Mouse (Mus musculus): ENCODE data around the gene Chrm4. TPM values are rescaled to one million over a fixed set of nuclear protein-coding genes. Genes with fewer than 3 reads are reported as not detected.
A peak's percentile ranks its signal among the peaks of the same experiment; 100 is the strongest.

The Chrm4 gene
- total and polyA plus RNA-seq, 2 experiments from 2014 or later, result 0.75 to 4.4 TPM

DNA sequence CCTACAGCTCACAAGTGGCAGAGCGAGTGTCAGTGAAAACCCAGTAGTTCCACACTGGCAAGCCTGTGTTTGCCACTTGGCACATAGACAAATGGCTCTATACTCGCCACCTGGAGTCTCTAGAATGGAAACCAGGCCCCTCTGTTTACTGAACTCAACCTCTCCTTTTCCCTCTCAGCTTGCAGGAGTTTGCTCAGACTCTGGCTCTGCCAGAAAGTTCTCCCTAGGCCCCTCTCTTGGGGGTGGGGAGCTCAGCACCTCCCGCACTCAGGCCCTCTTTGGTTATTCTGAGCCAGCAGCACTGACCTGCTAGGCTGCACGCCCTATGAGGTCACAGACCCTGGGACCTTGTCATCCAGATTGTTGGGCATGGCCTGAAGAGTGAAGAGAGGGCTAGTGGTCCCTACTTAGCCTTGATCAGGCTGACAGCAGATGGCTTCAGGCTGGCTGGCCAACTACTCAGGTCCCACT is 28.1 kb downstream of the Chrm4 start:
- Histone ChIP-seq H3K4me2 (ENCODE audit: low read depth, low read length) (no peak overlapping the region), H3K4me1 (ENCODE audit: insufficient read depth, low read length) (peaks cover 28% of the 10 kb centered on the region), H3K36me3 (ENCODE audit: insufficient read depth, low read length) (no peaks in the 10 kb centered on the region), H3K9ac (replicated peaks; ENCODE audit: low read length) (no peak overlapping the region), H3K27me3 (ENCODE audit: insufficient read depth, low read length) (no peaks in the 10 kb centered on the region), H3K27ac (peak overlapping the region; percentile 32; the same call in 1 of the 2 replicates), H3K4me3 (ENCODE audit: low read length) (no peak overlapping the region), H3K9me3 (ENCODE audit: low read length) (no peaks in the 10 kb centered on the region)
- ATAC-seq (no peak), DNase-seq (ENCODE audit: low spot score) (no peak)
- 63% methylated on average over 4 of the region's 4 CpGs for WGBS
- TF ChIP-seq CTCF (IDR thresholded peaks at IDR 0.05; ENCODE audit: low read depth), result no peak

GRCm38 (mm10) chr2:91955875-91956274 is 28.8 kb downstream of the Chrm4 start:
- H3K36me3 ChIP-seq (ENCODE audit: insufficient read depth, low read length), result no peaks in the 10 kb centered on the region
- ATAC-seq (no peak), DNase-seq (ENCODE audit: low spot score) (no peak)
- no peak overlapping the region for H3K9ac ChIP-seq (replicated peaks; ENCODE audit: low read length)
- 84% methylated on average over 6 of the region's 6 CpGs for WGBS
- peak overlapping the region; percentile 32; the same call in 1 of the 2 replicates for H3K27ac ChIP-seq
- H3K9me3 ChIP-seq (ENCODE audit: low read length), result no peaks in the 10 kb centered on the region
- no peaks in the 10 kb centered on the region for H3K27me3 ChIP-seq (ENCODE audit: insufficient read depth, low read length)
- peaks cover 24% of the 10 kb centered on the region for H3K4me1 ChIP-seq (ENCODE audit: insufficient read depth, low read length)
- H3K4me3 ChIP-seq (ENCODE audit: low read length), result no peak overlapping the region
- no peak overlapping the region for H3K4me2 ChIP-seq (ENCODE audit: low read depth, low read length)
- TF ChIP-seq CTCF (IDR thresholded peaks at IDR 0.05; ENCODE audit: low read depth), result no peak

- Histone ChIP-seq H3K27ac (no peak overlapping the region), H3K4me2 (ENCODE audit: low read depth, low read length) (no peak overlapping the region), H3K9me3 (ENCODE audit: low read length) (no peaks in the 10 kb centered on the region), H3K4me3 (ENCODE audit: low read length) (no peak overlapping the region), H3K36me3 (ENCODE audit: insufficient read depth, low read length) (no peaks in the 10 kb centered on the region), H3K4me1 (ENCODE audit: insufficient read depth, low read length) (peaks cover 29% of the 10 kb centered on the region), H3K27me3 (ENCODE audit: insufficient read depth, low read length) (no peaks in the 10 kb centered on the region), H3K9ac (replicated peaks; ENCODE audit: low read length) (no peak overlapping the region)
- DNase-seq (ENCODE audit: low spot score) (peak; percentile 47), ATAC-seq (peak; percentile 55; the same call in 1 of the 2 replicates)
- no peak for TF ChIP-seq CTCF (IDR thresholded peaks at IDR 0.05; ENCODE audit: low read depth)
- 19% methylated on average over 4 of the region's 4 CpGs for WGBS
Measured at GRCm38 (mm10) chr2:91957096-91957495, 30.0 kb downstream of the Chrm4 start.

DNA sequence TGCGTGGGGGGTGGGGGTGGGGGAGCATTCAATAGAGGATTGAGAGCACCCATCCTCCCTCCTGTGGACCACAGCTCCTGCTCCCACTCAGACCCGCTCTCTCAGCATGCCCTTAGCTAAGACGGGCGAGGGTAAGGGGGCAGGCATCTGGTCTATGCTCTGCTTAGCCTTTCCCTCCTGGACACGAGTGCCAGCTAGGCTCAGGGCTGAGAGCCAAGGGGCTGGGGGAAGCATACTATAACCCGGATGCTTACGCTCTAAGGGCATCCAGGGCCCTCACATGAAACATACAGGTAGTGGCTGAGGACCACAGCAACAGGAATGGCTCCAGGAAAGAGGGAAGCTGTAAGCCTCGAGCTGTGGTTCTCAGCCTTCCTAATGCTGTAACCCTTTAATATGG is 31.0 kb downstream of the Chrm4 start:
- TF ChIP-seq CTCF (IDR thresholded peaks at IDR 0.05; ENCODE audit: low read depth), result no peak
- no peaks in the 10 kb centered on the region for H3K9me3 ChIP-seq (ENCODE audit: low read length)
- H3K4me1 ChIP-seq (ENCODE audit: insufficient read depth, low read length), result peaks cover 37% of the 10 kb centered on the region
- 65% methylated on average over 8 of the region's 8 CpGs for WGBS
- no peaks in the 10 kb centered on the region for H3K36me3 ChIP-seq (ENCODE audit: insufficient read depth, low read length)
- H3K27ac ChIP-seq, result no peak overlapping the region
- no peak overlapping the region for H3K9ac ChIP-seq (replicated peaks; ENCODE audit: low read length)
- H3K4me2 ChIP-seq (ENCODE audit: low read depth, low read length), result no peak overlapping the region
- no peaks in the 10 kb centered on the region for H3K27me3 ChIP-seq (ENCODE audit: insufficient read depth, low read length)
- ATAC-seq, result no peak
- no peak for DNase-seq (ENCODE audit: low spot score)
- no peak overlapping the region for H3K4me3 ChIP-seq (ENCODE audit: low read length)

GRCm38 (mm10) chr2:91958701-91959457 is 31.8 kb downstream of the Chrm4 start:
- DNase-seq (ENCODE audit: low spot score), result peak; percentile 69
- WGBS, result 52% methylated on average over 10 of the region's 10 CpGs
- Histone ChIP-seq H3K9ac (replicated peaks; ENCODE audit: low read length) (no peak overlapping the region; the same call in 1 of the 2 replicates), H3K4me3 (ENCODE audit: low read length) (no peak overlapping the region), H3K4me1 (ENCODE audit: insufficient read depth, low read length) (peaks cover 35% of the 10 kb centered on the region), H3K27me3 (ENCODE audit: insufficient read depth, low read length) (no peaks in the 10 kb centered on the region), H3K27ac (peak overlapping the region; percentile 51; the same call in 1 of the 2 replicates), H3K36me3 (ENCODE audit: insufficient read depth, low read length) (no peaks in the 10 kb centered on the region), H3K9me3 (ENCODE audit: low read length) (no peaks in the 10 kb centered on the region), H3K4me2 (ENCODE audit: low read depth, low read length) (no peak overlapping the region)
- peak; percentile 67 for TF ChIP-seq CTCF (IDR thresholded peaks at IDR 0.05; ENCODE audit: low read depth)
- ATAC-seq, result no peak

- 55% methylated on average over 11 of the region's 11 CpGs for WGBS
- H3K4me1 ChIP-seq (ENCODE audit: insufficient read depth, low read length), result peaks cover 32% of the 10 kb centered on the region
- no peak overlapping the region for H3K4me3 ChIP-seq (ENCODE audit: low read length)
- peak overlapping the region; percentile 35; the same call in 1 of the 2 replicates for H3K9ac ChIP-seq (replicated peaks; ENCODE audit: low read length)
- H3K27ac ChIP-seq, result peak overlapping the region; percentile 51
- no peak for ATAC-seq
- no peak overlapping the region for H3K4me2 ChIP-seq (ENCODE audit: low read depth, low read length)
- no peaks in the 10 kb centered on the region for H3K27me3 ChIP-seq (ENCODE audit: insufficient read depth, low read length)
- DNase-seq (ENCODE audit: low spot score), result no peak
- H3K9me3 ChIP-seq (ENCODE audit: low read length), result no peaks in the 10 kb centered on the region
- no peak for TF ChIP-seq CTCF (IDR thresholded peaks at IDR 0.05; ENCODE audit: low read depth)
- H3K36me3 ChIP-seq (ENCODE audit: insufficient read depth, low read length), result no peaks in the 10 kb centered on the region
Measured at GRCm38 (mm10) chr2:91959544-91960410, 32.7 kb downstream of the Chrm4 start.
